Mouse (Mus musculus) midbrain, embryonic 12.5 days (tissue): Measurements from ENCODE around the gene Gramd1a. TPM values are rescaled to one million over a fixed set of nuclear protein-coding genes. Genes with fewer than 3 reads are reported as not detected.

Experiments used
- ATAC-seq: fragments of 200-750 bp; cut with Nextera tagmentation; 2 replicates; pipeline ENCODE4 v1.8.0; 2017; ENCODE audit warnings: low read depth, moderate TSS enrichment, moderate library complexity; ENCODE audit not compliant: low FRiP score
- H3K27ac ChIP-seq: fragments of 300-500 bp; sonication (generic); replicated peaks from 2 replicates; pipeline ENCODE4 v1.5.1; 2016; ENCODE audit warnings: mild to moderate bottlenecking
- H3K27me3 ChIP-seq: fragments of 300-500 bp; sonication (generic); 2 replicates; pipeline ENCODE4 v1.6.1; 2016; ENCODE audit warnings: mild to moderate bottlenecking
- H3K36me3 ChIP-seq: fragments of 300-500 bp; sonication (generic); 2 replicates; pipeline ENCODE4 v1.6.1; 2016
- H3K4me1 ChIP-seq: fragments of 300-500 bp; sonication (generic); 2 replicates; pipeline ENCODE4 v1.6.1; 2016
- H3K4me2 ChIP-seq: fragments of 300-500 bp; sonication (generic); replicated peaks from 2 replicates; pipeline ENCODE4 v1.6.1; 2016; ENCODE audit warnings: mild to moderate bottlenecking, moderate library complexity
- H3K4me3 ChIP-seq: fragments of 300-500 bp; sonication (generic); 2 replicates; pipeline ENCODE4 v1.5.1; 2016; ENCODE audit warnings: mild to moderate bottlenecking
- H3K9ac ChIP-seq: fragments of 300-500 bp; sonication (generic); replicated peaks from 2 replicates; pipeline ENCODE4 v1.6.1; 2016; ENCODE audit warnings: mild to moderate bottlenecking, moderate library complexity
- H3K9me3 ChIP-seq: fragments of 300-500 bp; sonication (generic); 2 replicates; pipeline ENCODE4 v1.6.1; 2016; ENCODE audit warnings: mild to moderate bottlenecking
- WGBS: fragments of 180-500 bp; shearing (Covaris S2); methylation state at CpG from one replicate; pipeline ENCODE4 v1.1.7; 2016; 5-methylcytosine and 5-hydroxymethylcytosine counted together
- polyA plus RNA-seq: library from polyadenylated mRNA; unstranded; fragments of >200 nt; fragmentation: Nextera tagmentation; extraction: Ambion mirVana; gene quantifications from 2 replicates; pipeline ENCODE4 v1.2.1, GENCODE M21; 2016

Gene Gramd1a
- polyA plus RNA-seq, 1 experiment from 2014 or later, result 186 TPM

DNA sequence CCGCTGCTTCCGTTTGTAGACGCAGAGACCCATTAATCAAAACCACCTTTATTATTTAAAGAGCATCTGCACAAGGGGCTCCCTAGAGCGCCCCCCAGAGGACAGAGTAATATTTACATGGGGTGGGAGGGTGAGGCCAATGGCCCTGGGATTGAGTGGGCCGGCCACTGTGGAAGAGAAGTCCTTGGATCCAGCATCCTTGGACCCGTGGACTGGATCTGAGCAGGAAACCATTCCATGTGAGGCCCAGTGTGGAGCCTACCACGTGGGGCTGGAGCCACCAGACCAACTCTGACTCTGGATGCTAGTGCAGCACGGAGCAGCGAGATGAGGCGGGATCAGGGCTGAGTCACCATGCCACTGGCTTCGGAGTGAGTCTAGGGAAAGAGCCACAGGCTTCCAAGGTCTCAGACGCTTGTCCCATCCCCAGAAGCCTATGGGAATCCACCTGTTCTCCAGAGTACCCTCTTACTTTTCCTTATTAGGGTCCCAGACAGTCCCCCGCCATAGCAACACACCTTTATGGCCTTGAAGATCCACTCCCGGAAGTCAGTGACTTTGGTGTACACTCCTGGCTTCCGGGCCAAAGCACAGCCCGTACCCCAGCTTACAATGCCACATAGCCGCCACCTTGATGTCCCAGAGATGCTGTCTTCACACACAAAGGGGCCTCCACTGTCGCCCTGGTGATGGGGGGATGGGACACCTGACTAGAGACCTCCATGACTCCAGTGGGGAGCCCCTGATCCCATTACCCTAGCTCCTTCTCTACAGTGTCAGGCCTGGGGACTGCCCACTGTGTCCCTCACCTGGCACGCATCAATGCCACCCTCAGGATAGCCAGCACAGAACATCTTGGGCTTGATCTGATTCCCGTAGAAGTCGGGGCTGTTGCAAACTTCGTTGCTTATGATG is 56.7 kb downstream of the Gramd1a start:
- no peak overlapping the region for H3K27ac ChIP-seq
- no peaks in the 10 kb centered on the region for H3K36me3 ChIP-seq
- 85% methylated on average over 22 of the region's 22 CpGs for WGBS
- H3K4me1 ChIP-seq, result 0 out of 2 replicates have a peak, but pooled peaks cover 2% of the 10 kb centered on the region
- no peak for ATAC-seq
- H3K9ac ChIP-seq, result no peak overlapping the region
- H3K4me2 ChIP-seq, result no peak overlapping the region
- no peak overlapping the region for H3K4me3 ChIP-seq
- 0 out of 2 replicates have a peak, but pooled peaks cover 2% of the 10 kb centered on the region for H3K9me3 ChIP-seq
- no peaks in the 10 kb centered on the region for H3K27me3 ChIP-seq

DNA sequence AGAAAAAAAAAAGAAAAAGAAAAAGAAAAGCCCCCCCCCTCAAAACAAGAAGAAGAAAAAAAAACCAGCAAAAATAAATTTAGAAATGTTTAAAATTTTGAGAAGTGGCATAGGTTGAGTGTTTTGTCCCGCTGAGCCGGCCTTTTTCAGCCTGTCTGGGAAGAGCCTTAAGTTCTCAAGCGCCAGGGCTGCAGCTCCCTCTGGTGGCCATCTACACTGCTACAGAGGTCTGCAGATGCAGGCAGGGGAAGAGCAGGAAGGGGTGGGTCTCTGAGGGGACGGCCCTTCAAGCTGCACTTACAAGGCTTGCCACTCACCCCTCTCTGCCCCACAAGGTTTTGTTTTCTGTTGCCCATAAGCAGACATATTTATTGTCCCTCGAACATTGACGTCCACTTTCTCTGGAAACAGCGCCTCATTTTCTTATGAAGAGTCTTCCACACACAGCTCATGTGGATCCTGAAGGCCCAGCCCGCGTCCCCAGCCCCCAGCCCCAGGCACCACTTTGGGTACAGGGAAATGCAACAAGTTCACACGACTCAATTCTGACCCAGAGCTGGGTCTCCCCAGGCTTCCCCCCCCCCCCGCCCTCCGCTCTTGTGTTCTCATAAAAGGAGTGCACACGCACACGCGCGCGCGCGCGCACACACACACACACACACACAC is 58.0 kb downstream of the Gramd1a start:
- no peaks in the 10 kb centered on the region for H3K27me3 ChIP-seq
- H3K4me3 ChIP-seq, result peak overlapping the region; percentile 20
- ATAC-seq, result peak; percentile 93
- 50% methylated on average over 19 of the region's 20 CpGs for WGBS
- H3K36me3 ChIP-seq, result no peaks in the 10 kb centered on the region
- H3K4me2 ChIP-seq, result peak overlapping the region; percentile 42
- H3K9me3 ChIP-seq, result 0 out of 2 replicates have a peak, but pooled peaks cover 2% of the 10 kb centered on the region
- H3K4me1 ChIP-seq, result 0 out of 2 replicates have a peak, but pooled peaks cover 2% of the 10 kb centered on the region
- no peak overlapping the region for H3K9ac ChIP-seq
- no peak overlapping the region for H3K27ac ChIP-seq

DNA sequence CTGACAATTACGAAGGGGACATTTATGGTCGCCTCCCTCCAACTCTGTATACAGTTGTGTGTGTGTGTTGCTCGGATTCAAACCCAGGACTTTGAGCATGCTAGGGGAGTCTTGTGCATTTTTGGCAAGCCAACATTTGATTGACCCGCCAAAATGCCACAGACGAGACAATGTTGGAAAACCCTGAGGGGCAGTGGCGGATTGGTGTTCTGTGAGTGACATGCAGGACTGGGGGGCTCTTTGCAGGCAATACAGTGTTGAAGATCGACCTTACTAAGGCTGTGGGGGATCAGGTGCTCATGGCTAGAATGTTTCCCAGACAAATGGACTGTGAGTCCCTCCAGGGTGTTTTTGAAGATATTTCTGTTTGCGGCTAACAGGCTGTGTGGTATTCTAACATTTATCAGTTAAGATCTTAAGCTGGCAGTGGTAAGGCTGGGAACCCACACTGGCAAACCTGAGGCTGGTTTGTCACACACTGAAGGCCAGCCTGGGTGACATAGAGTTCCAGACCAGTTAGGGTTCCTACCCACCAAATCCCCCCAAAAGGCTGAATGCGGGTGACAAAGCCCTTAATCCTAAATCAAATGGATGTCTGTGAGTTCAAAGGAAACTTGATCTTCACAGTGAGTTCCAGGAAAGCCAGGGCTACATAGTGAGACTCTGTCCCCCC is 58.7 kb downstream of the Gramd1a start:
- Histone ChIP-seq H3K27me3 (no peaks in the 10 kb centered on the region), H3K9ac (no peak overlapping the region), H3K4me2 (no peak overlapping the region), H3K4me3 (no peak overlapping the region), H3K36me3 (no peaks in the 10 kb centered on the region), H3K4me1 (0 out of 2 replicates have a peak, but pooled peaks cover 2% of the 10 kb centered on the region), H3K9me3 (0 out of 2 replicates have a peak, but pooled peaks cover 2% of the 10 kb centered on the region), H3K27ac (no peak overlapping the region)
- WGBS, result 75% methylated on average over 9 of the region's 9 CpGs
- ATAC-seq, result no peak

DNA sequence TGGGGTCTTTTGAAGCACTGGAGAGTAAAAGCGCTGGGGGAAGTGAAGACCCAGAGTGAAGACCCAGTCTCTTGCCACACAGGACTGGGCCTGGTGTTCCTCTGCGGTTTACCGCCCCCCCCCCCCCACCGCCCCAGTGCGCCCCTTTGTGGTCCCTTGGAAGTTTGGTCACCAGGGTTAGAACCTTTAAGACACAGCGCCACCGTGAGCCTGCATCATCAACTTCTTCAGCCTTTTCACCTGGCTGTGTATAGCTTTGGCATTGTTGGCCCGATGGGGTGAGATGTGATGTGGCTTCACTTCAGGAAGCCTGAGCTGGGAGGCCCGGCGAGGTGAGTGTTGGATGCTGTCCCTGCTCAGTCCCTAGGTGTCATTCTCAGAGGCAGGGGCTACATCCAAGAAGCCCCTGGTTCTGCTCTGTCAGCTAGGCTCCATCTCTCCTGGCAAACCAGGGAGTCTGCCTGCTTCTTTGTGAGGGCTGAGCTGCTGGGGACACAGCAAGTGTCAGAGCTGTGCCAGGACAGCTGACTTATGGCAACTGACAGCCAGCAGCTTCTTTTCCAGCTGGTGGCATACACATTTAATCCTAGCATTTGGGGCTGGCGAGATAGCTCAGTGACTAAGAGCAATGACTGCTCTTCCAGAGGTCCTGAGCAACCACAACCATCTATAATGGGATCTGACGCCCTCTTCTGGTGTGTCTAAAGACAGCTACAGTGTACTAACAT is 60.8 kb downstream of the Gramd1a start:
- Histone ChIP-seq H3K9ac (no peak overlapping the region), H3K27ac (no peak overlapping the region), H3K4me1 (0 out of 2 replicates have a peak, but pooled peaks cover 2% of the 10 kb centered on the region), H3K9me3 (0 out of 2 replicates have a peak, but pooled peaks cover 4% of the 10 kb centered on the region), H3K36me3 (no peaks in the 10 kb centered on the region), H3K27me3 (no peaks in the 10 kb centered on the region), H3K4me2 (no peak overlapping the region), H3K4me3 (no peak overlapping the region)
- 26% methylated on average over 12 of the region's 12 CpGs for WGBS
- no peak for ATAC-seq

DNA sequence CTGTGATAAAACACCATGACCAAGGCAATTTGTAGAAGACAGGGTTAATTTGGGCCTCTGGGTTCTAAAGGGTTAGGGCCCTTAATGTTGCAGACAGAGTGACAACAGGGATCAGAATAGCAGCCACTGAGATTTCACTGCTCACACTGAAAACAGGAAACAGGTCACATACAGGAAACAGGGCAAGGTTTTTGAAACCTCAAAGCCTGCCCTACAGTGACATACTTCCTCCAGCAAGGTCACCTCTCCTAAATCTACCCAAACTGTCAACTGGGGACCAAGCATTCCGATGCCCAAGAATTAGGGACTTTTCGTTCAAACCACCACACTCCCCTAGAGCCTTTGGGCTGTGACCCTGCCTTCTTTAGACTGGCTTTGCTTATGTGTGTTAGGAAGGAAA is 66.0 kb downstream of the Gramd1a start:
- H3K9ac ChIP-seq, result no peak overlapping the region
- no peaks in the 10 kb centered on the region for H3K27me3 ChIP-seq
- no peak for ATAC-seq
- H3K4me3 ChIP-seq, result no peak overlapping the region
- no peak overlapping the region for H3K27ac ChIP-seq
- H3K36me3 ChIP-seq, result no peaks in the 10 kb centered on the region
- 0 out of 2 replicates have a peak, but pooled peaks cover 2% of the 10 kb centered on the region for H3K9me3 ChIP-seq
- no peak overlapping the region for H3K4me2 ChIP-seq
- peaks cover 6% of the 10 kb centered on the region for H3K4me1 ChIP-seq
- WGBS, result 85% methylated on average over 2 of the region's 2 CpGs

DNA sequence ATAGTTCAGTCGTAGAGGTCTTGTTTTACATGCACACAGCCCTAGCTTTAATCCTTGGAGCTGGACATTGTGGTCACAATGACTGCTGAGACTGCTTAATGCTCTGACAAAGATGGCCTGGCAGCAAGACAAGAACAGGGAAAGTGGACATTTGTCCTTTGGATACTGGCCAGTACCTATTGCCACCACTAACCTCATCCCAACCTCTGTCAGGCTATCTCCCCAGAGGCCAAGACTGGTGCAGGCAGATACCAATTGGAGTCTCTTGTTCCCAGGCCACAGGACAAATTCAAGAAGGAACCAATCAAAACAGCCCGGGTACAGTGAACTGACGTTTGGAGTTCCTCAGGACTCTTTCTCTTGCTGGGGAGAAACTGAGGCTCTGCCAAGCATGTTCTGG is 67.5 kb downstream of the Gramd1a start:
- H3K9ac ChIP-seq, result no peak overlapping the region
- H3K4me3 ChIP-seq, result no peak overlapping the region
- H3K27ac ChIP-seq, result no peak overlapping the region
- H3K27me3 ChIP-seq, result no peaks in the 10 kb centered on the region
- ATAC-seq, result no peak
- H3K36me3 ChIP-seq, result no peaks in the 10 kb centered on the region
- H3K4me1 ChIP-seq, result peaks cover 9% of the 10 kb centered on the region
- WGBS, result 75% methylated on average over 3 of the region's 3 CpGs
- H3K9me3 ChIP-seq, result 0 out of 2 replicates have a peak, but pooled peaks cover 2% of the 10 kb centered on the region
- no peak overlapping the region for H3K4me2 ChIP-seq

DNA sequence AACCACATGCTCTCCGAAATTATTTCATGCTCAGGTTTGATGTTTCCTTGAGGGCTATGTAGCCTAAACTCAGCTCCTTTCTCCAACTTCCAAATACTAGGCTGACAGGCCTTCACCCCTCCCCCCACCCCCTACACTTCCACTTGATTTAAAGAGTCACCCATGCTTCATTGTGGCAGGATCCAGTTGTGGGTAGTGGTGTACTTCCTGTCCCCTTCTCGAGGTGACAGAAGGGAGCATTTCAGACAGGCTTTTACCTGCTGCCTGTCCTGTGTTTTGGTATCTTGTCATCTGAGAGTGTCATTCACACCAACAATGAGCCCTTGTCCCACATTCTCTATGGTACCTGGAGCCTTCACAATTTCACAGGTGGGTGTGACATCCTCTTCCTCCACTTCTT is 68.4 kb downstream of the Gramd1a start:
- H3K4me3 ChIP-seq, result no peak overlapping the region
- H3K9ac ChIP-seq, result no peak overlapping the region
- WGBS, result 89% methylated on average over 2 of the region's 2 CpGs
- no peaks in the 10 kb centered on the region for H3K27me3 ChIP-seq
- H3K27ac ChIP-seq, result no peak overlapping the region
- peaks cover 9% of the 10 kb centered on the region for H3K4me1 ChIP-seq
- H3K9me3 ChIP-seq, result 0 out of 2 replicates have a peak, but pooled peaks cover 2% of the 10 kb centered on the region
- H3K4me2 ChIP-seq, result no peak overlapping the region
- ATAC-seq, result no peak
- no peaks in the 10 kb centered on the region for H3K36me3 ChIP-seq

DNA sequence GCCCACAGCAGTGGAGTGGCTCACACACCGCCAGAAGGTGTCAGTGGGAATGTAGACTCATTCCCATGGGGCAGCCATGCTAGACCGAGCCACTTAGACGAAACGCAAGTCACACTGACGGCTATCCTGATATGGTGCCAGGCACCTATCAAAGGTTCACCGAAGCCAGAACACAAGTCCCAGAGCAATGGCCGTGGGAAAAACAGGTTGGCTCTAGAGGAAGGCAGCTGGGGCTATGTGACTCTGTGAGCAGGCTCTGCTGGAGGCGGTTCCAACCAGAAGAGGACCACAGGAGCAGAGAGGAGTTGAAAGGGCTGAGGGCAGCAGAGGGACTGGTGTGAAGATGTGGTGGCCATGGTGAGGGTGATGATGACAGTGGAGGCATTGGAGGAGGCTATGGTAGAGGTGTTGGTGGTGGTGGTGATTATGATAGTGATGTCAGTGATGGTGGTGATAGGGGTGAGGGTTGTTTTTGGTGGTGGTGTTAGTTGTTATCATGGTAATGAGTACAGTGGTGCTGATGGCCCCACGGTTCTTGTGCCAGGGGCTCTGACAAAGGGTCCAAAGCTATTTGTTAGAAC is 69.4 kb downstream of the Gramd1a start:
- no peak for ATAC-seq
- H3K4me2 ChIP-seq, result no peak overlapping the region
- no peaks in the 10 kb centered on the region for H3K36me3 ChIP-seq
- H3K9ac ChIP-seq, result no peak overlapping the region
- 91% methylated on average over 9 of the region's 9 CpGs for WGBS
- H3K27ac ChIP-seq, result no peak overlapping the region
- H3K4me1 ChIP-seq, result peaks cover 9% of the 10 kb centered on the region
- H3K9me3 ChIP-seq, result 0 out of 2 replicates have a peak, but pooled peaks cover 2% of the 10 kb centered on the region
- no peaks in the 10 kb centered on the region for H3K27me3 ChIP-seq
- no peak overlapping the region for H3K4me3 ChIP-seq

DNA sequence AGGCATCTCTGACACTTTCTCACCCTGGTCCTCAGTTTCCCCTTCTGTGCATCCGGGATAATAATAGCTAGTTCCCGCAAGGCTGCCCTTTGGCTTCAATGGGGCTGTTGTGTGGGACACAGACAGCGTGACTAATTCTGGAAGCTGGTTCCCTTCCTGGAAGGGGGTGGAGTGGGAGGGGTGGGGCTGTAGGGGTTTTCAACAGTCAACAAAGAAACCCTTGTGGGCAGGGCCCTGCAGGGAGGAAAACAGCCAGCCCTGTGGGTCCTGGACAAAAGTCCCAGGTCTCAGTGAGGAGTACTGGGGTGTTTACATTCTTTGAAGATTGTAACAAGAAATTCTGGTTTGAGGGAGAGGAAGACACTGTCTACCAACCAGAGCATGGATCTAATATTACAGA is 70.5 kb downstream of the Gramd1a start:
- no peak overlapping the region for H3K27ac ChIP-seq
- H3K9me3 ChIP-seq, result 0 out of 2 replicates have a peak, but pooled peaks cover 2% of the 10 kb centered on the region
- H3K9ac ChIP-seq, result no peak overlapping the region
- H3K4me3 ChIP-seq, result no peak overlapping the region
- peak; percentile 21; the same call in 1 of the 2 replicates for ATAC-seq
- H3K36me3 ChIP-seq, result no peaks in the 10 kb centered on the region
- no peaks in the 10 kb centered on the region for H3K27me3 ChIP-seq
- no peak overlapping the region for H3K4me2 ChIP-seq
- peaks cover 9% of the 10 kb centered on the region for H3K4me1 ChIP-seq
- 25% methylated on average over 3 of the region's 3 CpGs for WGBS

DNA sequence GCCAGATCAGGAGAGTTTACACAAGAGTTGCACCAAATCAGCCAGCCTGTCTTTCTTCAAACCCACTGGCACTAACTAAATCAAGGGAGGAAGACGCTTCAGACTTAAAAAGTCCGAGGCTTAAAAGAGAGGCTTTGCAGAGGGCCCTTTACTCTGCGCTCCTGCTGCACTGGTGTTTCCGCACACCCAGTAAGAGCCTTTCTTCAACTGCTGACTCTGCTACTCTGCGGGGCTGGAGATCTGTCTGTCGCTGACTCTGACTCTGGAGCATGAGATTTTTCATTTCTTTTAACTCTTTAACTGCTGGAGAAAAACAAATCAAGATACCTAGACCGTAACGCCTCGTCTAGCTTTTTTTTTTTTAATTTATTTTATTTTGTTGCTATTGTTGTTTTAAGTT is 71.6 kb downstream of the Gramd1a start:
- 61% methylated on average over 9 of the region's 9 CpGs for WGBS
- no peak overlapping the region for H3K27ac ChIP-seq
- no peak overlapping the region for H3K9ac ChIP-seq
- peaks cover 9% of the 10 kb centered on the region for H3K4me1 ChIP-seq
- H3K9me3 ChIP-seq, result no peaks in the 10 kb centered on the region
- no peak overlapping the region for H3K4me3 ChIP-seq
- ATAC-seq, result no peak
- H3K27me3 ChIP-seq, result no peaks in the 10 kb centered on the region
- no peak overlapping the region for H3K4me2 ChIP-seq
- H3K36me3 ChIP-seq, result no peaks in the 10 kb centered on the region
